Mouse (Mus musculus) stomach, embryonic 14.5 days (tissue): ENCODE data around the gene Hipk1. TPM values are rescaled to one million over a fixed set of nuclear protein-coding genes. Genes with fewer than 3 reads are reported as not detected.

ENCODE experiments used
- ATAC-seq: fragments of 200-750 bp; cut with Nextera tagmentation; 2 replicates; pipeline ENCODE4 v1.8.0; 2017; ENCODE audit warnings: low read depth, moderate TSS enrichment; ENCODE audit not compliant: insufficient number of reproducible peaks, insufficient read depth, low FRiP score
- H3K27ac ChIP-seq: fragments of 300-500 bp; sonication (generic); 2 replicates; pipeline ENCODE4 v1.5.1; 2014; ENCODE audit warnings: mild to moderate bottlenecking, low read length, moderate library complexity, mixed read lengths
- H3K27me3 ChIP-seq: fragments of 300-500 bp; sonication (generic); 2 replicates; pipeline ENCODE4 v1.6.1; 2014; ENCODE audit warnings: low read length, control low read depth, mixed read lengths; ENCODE audit not compliant: control insufficient read depth, insufficient read depth
- H3K36me3 ChIP-seq: fragments of 300-500 bp; sonication (generic); 2 replicates; pipeline ENCODE4 v1.6.1; 2014; ENCODE audit warnings: mild to moderate bottlenecking, control low read depth, low read length, moderate library complexity, mixed read lengths; ENCODE audit not compliant: control insufficient read depth, insufficient read depth
- H3K4me1 ChIP-seq: fragments of 300-500 bp; sonication (generic); 2 replicates; pipeline ENCODE4 v1.6.1; 2014; ENCODE audit warnings: low read length, control low read depth, mixed read lengths; ENCODE audit not compliant: control insufficient read depth, insufficient read depth
- H3K4me2 ChIP-seq: fragments of 300-500 bp; sonication (generic); replicated peaks from 2 replicates; pipeline ENCODE4 v1.6.1; 2014; ENCODE audit warnings: low read depth, low read length, control low read depth
- H3K4me3 ChIP-seq: fragments of 300-500 bp; sonication (generic); 2 replicates; pipeline ENCODE4 v1.5.1; 2014; ENCODE audit warnings: low read depth, low read length, control low read depth
- H3K9ac ChIP-seq: fragments of 300-500 bp; sonication (generic); replicated peaks from 2 replicates; pipeline ENCODE4 v1.6.1; 2014; ENCODE audit warnings: low read depth, mild to moderate bottlenecking, control low read depth, low read length, moderate library complexity, mixed read lengths
- H3K9me3 ChIP-seq: fragments of 300-500 bp; sonication (generic); 2 replicates; pipeline ENCODE4 v1.6.1; 2016; ENCODE audit warnings: low read depth, low read length, control low read depth; ENCODE audit not compliant: control insufficient read depth
- WGBS: fragments of 180-500 bp; shearing (Covaris S2); extraction: QIAGEN DNeasy Blood & Tissue Kit; methylation state at CpG from one replicate; pipeline ENCODE4 v1.1.7; 2014; 5-methylcytosine and 5-hydroxymethylcytosine counted together
- polyA plus RNA-seq: library from polyadenylated mRNA; unstranded; fragments of >200 nt; fragmentation: Nextera tagmentation; extraction: Ambion mirVana; gene quantifications from 2 replicates; pipeline ENCODE4 v1.2.1, GENCODE M21; 2014

The Hipk1 gene
- polyA plus RNA-seq, 1 experiment from 2014 or later, result 18.1 TPM

DNA sequence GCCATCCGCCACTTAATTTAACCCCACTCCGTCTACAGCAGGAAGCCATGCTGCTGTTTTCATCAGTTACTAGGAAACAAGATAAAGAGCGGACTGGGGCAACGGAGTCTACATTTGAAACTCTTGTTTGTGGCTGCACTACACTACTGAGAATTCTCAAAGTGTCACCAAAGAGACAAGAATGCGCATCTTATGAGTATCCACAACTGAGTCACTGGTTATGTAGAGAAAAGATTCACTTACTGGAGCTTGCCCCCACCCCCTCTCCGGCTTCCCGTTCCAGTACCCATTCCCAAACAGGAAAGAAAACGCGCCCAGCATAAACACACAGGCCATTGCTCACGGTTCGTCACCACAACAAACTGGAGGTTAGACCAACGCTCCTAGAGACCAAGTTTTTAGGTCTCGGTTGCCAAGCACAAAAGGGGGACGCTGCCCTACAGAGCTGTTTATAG lies 1.4 kb downstream of the Hipk1 start:
- Histone ChIP-seq H3K4me3 (peak overlapping the region; percentile 94), H3K27me3 (no peaks in the 10 kb centered on the region), H3K4me1 (peaks cover 13% of the 10 kb centered on the region; the same call in 1 of the 2 replicates), H3K9me3 (no peaks in the 10 kb centered on the region), H3K4me2 (peak overlapping the region; percentile 88), H3K9ac (peak overlapping the region; percentile 98), H3K36me3 (no peaks in the 10 kb centered on the region), H3K27ac (peak overlapping the region; percentile 82; the same call in 1 of the 2 replicates)
- ATAC-seq, result no peak
- WGBS, result 3% methylated on average over 14 of the region's 14 CpGs

DNA sequence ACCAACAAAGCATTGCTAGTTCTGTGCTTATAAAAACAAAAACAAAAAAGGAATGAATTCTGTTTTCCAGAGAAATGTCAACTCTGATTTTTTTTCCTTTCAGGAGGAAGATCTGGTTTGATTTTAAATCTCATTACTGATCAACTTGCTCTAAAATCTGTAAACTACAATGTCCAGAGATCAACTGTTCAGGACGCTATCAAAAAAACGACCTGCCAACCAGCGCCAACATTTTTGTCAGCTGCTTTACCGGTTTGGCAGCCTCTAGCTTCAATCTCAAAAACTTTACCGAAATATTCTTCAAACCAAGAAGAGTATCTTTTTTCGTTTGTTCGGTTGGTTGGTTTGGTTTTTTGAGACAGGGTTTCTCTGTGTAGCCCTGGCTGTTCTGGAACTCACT lies 2.3 kb downstream of the Hipk1 start:
- Histone ChIP-seq H3K27ac (no peak overlapping the region), H3K4me3 (peak overlapping the region; percentile 94; the same call in 1 of the 2 replicates), H3K9ac (no peak overlapping the region), H3K4me2 (peak overlapping the region; percentile 88), H3K36me3 (no peaks in the 10 kb centered on the region), H3K27me3 (no peaks in the 10 kb centered on the region), H3K4me1 (peaks cover 13% of the 10 kb centered on the region; the same call in 1 of the 2 replicates), H3K9me3 (no peaks in the 10 kb centered on the region)
- 70% methylated on average over 7 of the region's 7 CpGs for WGBS
- ATAC-seq, result no peak

GRCm38 (mm10) chr3:103787225-103787624 lies 4.1 kb downstream of the Hipk1 start:
- Histone ChIP-seq H3K27ac (no peak overlapping the region), H3K27me3 (no peaks in the 10 kb centered on the region), H3K9ac (no peak overlapping the region), H3K9me3 (no peaks in the 10 kb centered on the region), H3K4me1 (peaks cover 17% of the 10 kb centered on the region; the same call in 1 of the 2 replicates), H3K4me2 (no peak overlapping the region), H3K4me3 (no peak overlapping the region), H3K36me3 (no peaks in the 10 kb centered on the region)
- ATAC-seq, result no peak
- WGBS, result 70% methylated on average over 7 of the region's 7 CpGs

- no peak overlapping the region for H3K9ac ChIP-seq
- 0 out of 2 replicates have a peak, but pooled peaks cover 7% of the 10 kb centered on the region for H3K4me1 ChIP-seq
- no peaks in the 10 kb centered on the region for H3K36me3 ChIP-seq
- no peaks in the 10 kb centered on the region for H3K27me3 ChIP-seq
- no peak overlapping the region for H3K4me2 ChIP-seq
- 0 out of 2 replicates have a peak overlapping the region, but pooled peaks have one; percentile 29 for H3K27ac ChIP-seq
- ATAC-seq, result no peak
- WGBS, result 65% methylated on average over 4 of the region's 4 CpGs
- no peaks in the 10 kb centered on the region for H3K9me3 ChIP-seq
- no peak overlapping the region for H3K4me3 ChIP-seq
Measured at GRCm38 (mm10) chr3:103782844-103783609, 8.3 kb downstream of the Hipk1 start.

DNA sequence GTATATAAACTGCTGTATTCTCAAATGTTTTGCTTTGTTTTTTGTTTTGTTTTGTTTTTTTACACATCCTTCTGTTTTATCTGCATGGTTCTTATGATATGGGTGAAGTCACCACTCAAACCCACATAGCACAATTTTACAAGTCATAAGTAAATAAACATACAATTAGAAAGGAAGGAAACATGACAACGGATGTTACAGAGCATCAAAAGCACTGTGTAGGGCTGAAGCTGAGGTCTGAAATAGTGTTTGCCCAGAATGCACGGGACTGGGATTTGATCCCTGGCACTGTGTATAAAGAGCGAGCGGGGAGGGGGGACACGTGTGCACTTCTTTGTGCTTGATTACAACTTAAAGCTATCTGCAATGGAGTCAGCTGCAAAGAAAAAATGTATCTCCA lies 10.6 kb downstream of the Hipk1 start:
- no peaks in the 10 kb centered on the region for H3K27me3 ChIP-seq
- 0 out of 2 replicates have a peak, but pooled peaks cover 7% of the 10 kb centered on the region for H3K4me1 ChIP-seq
- WGBS, result 78% methylated on average over 5 of the region's 5 CpGs
- no peak overlapping the region for H3K4me3 ChIP-seq
- no peaks in the 10 kb centered on the region for H3K9me3 ChIP-seq
- ATAC-seq, result no peak
- no peak overlapping the region for H3K27ac ChIP-seq
- no peak overlapping the region for H3K9ac ChIP-seq
- H3K36me3 ChIP-seq, result peaks cover 9% of the 10 kb centered on the region
- no peak overlapping the region for H3K4me2 ChIP-seq

DNA sequence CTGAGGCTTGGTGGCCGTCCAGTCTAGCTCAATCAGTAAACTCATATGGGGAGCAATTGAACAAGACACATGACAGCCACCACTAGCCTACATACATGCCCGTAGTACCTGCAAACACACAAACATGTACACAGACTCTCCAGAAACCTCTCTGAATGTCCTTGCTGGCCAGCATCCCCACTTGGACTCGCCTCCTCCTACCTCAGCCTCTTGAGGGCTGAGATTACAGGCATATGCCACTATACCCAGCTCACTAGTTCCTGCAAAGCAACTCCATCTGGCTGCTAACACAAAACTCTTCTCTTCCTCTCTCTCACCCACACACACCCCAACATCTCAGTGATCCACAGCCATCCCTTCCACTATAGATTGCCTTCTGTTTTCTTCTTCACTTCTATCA lies 11.1 kb downstream of the Hipk1 start:
- ATAC-seq, result no peak
- Histone ChIP-seq H3K27ac (no peak overlapping the region), H3K27me3 (no peaks in the 10 kb centered on the region), H3K4me1 (0 out of 2 replicates have a peak, but pooled peaks cover 7% of the 10 kb centered on the region), H3K4me3 (no peak overlapping the region), H3K9ac (no peak overlapping the region), H3K9me3 (no peaks in the 10 kb centered on the region), H3K4me2 (no peak overlapping the region), H3K36me3 (peaks cover 9% of the 10 kb centered on the region)
- 86% methylated on average over 3 of the region's 3 CpGs for WGBS

DNA sequence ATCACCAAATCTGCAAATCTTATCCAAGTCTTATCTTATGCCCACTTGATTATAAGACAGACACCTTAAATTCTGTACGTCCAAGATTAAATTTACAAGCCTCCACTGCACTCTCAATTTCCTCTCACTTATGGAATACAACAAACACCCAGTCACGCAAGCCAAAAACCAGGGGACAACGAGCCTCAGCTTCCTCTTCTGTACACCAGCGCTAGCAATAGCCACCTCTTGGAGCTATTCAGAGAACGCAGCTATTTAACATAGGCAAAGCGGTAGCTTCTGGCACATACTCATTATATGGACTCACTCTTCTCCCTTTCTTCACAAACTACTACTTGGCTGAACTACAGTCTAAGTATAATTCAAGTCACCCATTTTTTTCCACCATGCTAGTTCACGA lies 12.2 kb downstream of the Hipk1 start:
- no peak for ATAC-seq
- H3K27ac ChIP-seq, result no peak overlapping the region
- WGBS, result 87% methylated on average over 7 of the region's 7 CpGs

GRCm38 (mm10) chr3:103778660-103779059 lies 12.7 kb downstream of the Hipk1 start:
- H3K27ac ChIP-seq, result no peak overlapping the region
- no peak overlapping the region for H3K4me2 ChIP-seq
- WGBS, result 74% methylated on average over 6 of the region's 6 CpGs
- H3K9me3 ChIP-seq, result no peaks in the 10 kb centered on the region
- peaks cover 16% of the 10 kb centered on the region for H3K36me3 ChIP-seq
- no peak overlapping the region for H3K9ac ChIP-seq
- no peak for ATAC-seq
- no peak overlapping the region for H3K4me3 ChIP-seq
- H3K27me3 ChIP-seq, result no peaks in the 10 kb centered on the region
- 0 out of 2 replicates have a peak, but pooled peaks cover 7% of the 10 kb centered on the region for H3K4me1 ChIP-seq

More for the DNA sequence above, 12.2 kb downstream of the Hipk1 start:
- Histone ChIP-seq H3K9ac (no peak overlapping the region), H3K9me3 (no peaks in the 10 kb centered on the region), H3K36me3 (peaks cover 13% of the 10 kb centered on the region), H3K4me3 (no peak overlapping the region), H3K4me1 (0 out of 2 replicates have a peak, but pooled peaks cover 7% of the 10 kb centered on the region), H3K27me3 (no peaks in the 10 kb centered on the region), H3K4me2 (no peak overlapping the region)
